Mouse (Mus musculus) kidney, adult 2 months (tissue): ENCODE results near the gene Zfp422.

Experiments
- CTCF ChIP-seq: fragments of 200-500 bp; conservative IDR thresholded peaks from 2 replicates; pipeline ENCODE4 v1.5.1; 2011; ENCODE audit warnings: low read depth, mild to moderate bottlenecking, control low read depth, low read length, moderate library complexity, mixed read lengths; ENCODE audit not compliant: insufficient read depth, insufficient read length
- POLR2A ChIP-seq: fragments of 200-500 bp; IDR thresholded peaks from one replicate; pipeline ENCODE4 v1.6.1; 2011; ENCODE audit warnings: low read depth, low read length, control low read depth

- TF ChIP-seq POLR2A (no peak), CTCF (0 out of 2 replicates have a peak, but pooled peaks have one; percentile 8)
Observed at GRCm38 (mm10) chr6:116668682-116669470, 40.1 kb upstream of the Zfp422 start.
